Mouse (Mus musculus): ENCODE data around the gene Stub1. TPM values are rescaled to one million over a fixed set of nuclear protein-coding genes. Genes with fewer than 3 reads are reported as not detected.

Gene Stub1
- total RNA-seq, 1 experiment from 2014 or later = 84.7 TPM

DNA sequence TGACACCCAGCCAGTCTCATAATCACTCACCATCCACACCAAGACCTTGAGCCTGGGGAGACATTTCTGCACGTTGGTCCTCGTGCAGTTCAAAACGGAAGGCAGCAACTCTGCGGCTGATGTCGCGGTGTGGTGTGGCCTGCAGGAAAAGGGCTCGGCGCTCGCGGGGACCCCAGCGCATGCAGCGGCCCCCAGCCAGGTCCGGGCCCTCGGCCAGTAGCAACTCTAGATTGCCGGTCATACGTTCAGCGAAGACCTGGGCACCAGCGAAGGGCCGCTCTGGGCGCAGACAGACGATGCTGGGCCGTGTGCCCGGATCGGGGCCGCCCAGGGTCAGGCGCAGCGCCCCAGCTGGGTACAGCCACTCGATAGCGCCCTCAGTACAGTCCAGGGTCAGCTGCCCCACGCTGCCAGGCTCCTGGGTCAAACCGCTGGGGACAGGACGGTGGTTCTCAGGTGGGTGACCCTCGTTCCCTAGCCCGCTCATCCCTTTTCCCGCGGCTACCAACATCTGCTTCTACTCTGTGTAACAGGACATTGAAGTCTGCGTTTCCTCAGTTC is 36.9 kb downstream of the Stub1 start:
- ATAC-seq (replicated peaks; ENCODE audit: low read depth, poor library complexity, severe bottlenecking) = no peak

DNA sequence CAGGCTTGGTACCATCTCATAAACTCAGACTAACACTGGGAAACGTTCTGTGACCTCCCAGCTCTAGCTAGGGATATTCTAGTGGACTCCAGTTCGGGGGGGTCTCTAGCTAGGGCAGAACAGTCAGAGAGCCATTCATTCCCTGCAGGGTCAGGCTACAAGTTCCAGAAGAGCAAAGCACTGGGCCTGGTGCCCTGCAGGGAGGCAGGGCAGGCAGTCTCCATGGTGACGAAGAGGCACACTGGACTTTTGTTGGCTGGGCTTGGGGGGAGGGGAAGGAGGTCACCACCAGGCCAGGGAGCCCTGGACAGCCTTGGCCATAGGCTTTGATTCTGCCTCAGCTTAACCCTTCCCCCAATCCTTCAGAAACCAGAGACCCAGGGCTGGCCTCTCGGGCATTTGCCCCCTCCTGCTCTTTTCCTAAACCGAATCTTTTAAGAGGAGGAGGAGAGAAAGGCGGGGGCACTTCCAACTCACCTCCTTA is 37.6 kb downstream of the Stub1 start, which contains the start of gene AC134908.4:
Gene AC134908.4 (minus strand): TSS at position 51 of the 484 bp plus-strand sequence.
- no peak for ATAC-seq (replicated peaks; ENCODE audit: low read depth, poor library complexity, severe bottlenecking)

DNA sequence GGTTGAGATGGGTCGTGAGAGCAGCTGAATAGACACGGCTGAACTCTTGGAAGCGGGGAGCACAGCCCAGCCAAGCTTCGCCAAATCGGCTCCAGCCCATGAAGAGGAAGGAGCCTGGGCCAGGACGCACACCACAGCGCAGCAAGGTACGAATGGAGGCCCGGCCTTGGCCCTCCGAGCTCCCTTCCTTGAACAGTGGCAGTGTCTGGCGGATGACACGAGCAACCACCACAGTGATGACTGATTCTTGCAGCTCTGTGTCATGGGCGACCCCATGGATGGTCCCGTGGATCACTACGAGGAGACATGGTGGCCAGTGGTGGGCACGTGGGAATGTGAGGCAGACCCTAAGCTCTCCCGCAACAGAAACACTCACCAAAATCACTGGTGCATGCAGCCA is 38.2 kb downstream of the Stub1 start:
- ATAC-seq (replicated peaks; ENCODE audit: low read depth, poor library complexity, severe bottlenecking) = no peak

DNA sequence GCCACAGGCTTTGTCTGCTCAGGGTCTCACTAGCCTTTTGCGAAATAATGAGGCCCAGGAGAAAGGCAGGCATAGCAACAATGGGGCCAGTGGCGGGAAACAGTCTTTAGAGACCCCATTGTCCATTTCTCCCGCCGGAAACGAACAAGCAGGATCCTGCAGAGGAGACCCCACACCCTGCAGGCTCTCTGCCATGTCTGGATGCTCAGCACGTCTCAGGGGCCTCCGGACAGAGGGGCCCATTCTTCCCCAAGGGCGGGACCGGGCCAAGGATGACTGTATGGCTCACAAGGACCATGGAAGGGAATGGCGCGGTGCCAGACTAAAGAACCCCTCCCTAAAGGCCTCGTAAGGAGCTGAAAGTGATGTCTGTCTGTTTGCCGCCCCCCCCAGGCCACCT is 39.0 kb downstream of the Stub1 start:
- no peak for ATAC-seq (replicated peaks; ENCODE audit: low read depth, poor library complexity, severe bottlenecking)

DNA sequence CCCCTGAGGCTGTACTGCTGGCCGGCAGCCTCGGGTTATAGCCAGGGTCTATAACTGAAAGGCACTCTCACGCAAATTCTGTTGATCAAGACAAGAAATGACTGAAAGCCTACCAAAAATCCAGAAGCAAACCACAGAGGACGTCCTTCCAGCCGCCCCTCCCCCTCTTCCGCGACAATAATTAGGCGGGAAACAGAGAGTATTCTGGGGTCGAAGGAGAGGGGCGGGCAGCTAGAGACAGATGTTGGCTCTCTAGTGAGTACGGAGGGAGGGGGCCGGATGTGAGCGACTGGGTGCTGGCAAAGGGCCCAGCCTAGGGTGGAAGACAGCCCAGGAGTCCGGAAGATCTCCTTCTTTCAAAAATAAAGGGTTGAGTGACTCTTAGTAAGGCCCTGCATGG is 40.6 kb downstream of the Stub1 start, which contains the start of gene Fam173a:
Gene Fam173a (minus strand): TSS at position 287 of the 400 bp plus-strand sequence.
- ATAC-seq (replicated peaks; ENCODE audit: low read depth, poor library complexity, severe bottlenecking) = peak; percentile 62

DNA sequence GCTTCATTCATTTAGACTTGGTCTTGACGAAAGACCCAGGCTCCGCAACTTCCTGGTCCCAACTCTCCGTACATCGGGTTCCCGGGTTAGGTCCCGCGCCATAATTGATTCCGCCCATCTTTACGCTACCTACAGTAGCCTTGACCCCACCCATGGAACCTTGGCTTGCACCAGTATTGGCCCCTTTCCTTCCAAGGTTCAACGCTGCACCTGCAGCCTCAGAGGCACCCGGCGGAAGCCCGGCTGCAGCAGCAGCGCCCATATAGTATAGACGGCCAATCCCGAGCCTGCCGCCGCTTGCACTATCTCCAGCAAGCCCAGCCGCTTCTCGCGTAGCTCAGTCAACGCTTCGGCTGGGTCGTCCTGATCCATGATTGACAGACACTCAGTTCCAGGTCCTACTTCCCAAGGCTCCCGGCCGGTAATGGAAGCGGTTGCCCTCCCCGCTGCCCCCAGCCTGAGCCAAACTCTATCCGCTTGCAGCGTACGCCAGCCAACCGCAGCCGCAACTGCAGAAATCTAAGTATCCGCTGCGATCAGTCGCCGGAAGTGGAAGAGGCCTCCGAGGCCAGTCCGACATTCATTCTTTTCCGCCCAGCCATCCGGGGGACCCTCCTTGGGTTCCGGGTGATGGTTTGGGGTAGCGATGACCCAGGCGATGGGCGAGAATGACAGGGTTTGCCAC is 41.2 kb downstream of the Stub1 start:
- peak; percentile 69 for ATAC-seq (replicated peaks; ENCODE audit: low read depth, poor library complexity, severe bottlenecking)

DNA sequence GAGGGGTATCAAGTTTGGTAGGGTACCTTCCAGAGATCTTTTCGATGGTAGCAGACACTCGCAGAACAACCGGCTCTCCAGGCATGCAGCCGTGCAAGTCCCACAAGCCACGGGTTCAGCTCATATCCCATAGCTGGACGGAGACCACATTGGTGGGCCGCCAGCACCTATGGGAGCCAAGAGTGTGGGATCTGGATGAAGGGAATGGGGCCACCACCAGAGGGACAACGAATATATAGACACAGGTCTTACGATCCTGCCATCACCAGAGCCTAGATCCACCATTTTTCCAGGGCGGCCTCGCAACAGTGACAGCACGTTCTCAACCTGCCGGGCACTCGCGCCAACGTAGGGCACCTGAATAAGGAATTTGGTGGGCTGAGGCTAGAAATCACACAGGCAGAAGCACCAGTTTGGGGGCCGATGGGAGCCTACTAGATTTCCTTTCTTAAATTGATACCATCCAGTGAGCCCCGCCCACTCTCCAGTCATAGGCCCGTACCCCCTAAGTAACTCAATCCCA is 41.8 kb downstream of the Stub1 start:
- ATAC-seq (replicated peaks; ENCODE audit: low read depth, poor library complexity, severe bottlenecking) = no peak

DNA sequence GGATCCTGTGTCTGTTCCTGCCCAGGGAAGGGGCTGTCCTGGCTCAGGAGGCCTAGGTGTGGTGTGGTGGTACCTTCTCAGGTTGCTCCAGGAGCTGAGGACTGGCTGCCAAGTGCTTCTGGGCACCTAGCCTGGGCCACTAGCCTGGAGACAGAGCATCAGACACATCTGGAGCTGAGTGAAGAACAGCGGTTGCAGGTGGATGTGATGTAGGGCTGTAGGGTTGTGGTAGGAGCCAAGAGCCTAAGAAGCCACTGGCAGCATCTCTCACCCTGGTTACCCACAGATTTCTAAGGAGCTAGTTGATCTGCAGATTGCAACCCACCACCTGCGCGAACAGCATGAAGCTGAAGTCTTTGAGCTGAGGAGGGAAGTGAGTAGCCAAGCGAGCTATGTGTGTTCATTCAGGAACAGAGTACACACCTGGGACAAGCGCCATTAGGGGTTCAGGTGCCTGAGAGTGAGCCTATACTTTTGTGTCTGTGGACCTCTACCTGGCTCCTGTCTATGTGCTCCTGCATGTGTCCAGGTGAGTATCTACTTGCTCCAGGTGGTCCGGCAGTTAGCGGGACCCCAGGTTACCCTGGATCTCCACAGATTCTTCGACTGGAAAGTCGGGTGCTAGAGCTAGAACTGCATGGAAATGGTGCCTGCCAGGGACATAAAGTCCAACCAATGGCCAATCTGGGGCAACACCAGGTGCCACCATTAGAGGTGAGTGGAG is 46.3 kb downstream of the Stub1 start:
- no peak for ATAC-seq (replicated peaks; ENCODE audit: low read depth, poor library complexity, severe bottlenecking)

DNA sequence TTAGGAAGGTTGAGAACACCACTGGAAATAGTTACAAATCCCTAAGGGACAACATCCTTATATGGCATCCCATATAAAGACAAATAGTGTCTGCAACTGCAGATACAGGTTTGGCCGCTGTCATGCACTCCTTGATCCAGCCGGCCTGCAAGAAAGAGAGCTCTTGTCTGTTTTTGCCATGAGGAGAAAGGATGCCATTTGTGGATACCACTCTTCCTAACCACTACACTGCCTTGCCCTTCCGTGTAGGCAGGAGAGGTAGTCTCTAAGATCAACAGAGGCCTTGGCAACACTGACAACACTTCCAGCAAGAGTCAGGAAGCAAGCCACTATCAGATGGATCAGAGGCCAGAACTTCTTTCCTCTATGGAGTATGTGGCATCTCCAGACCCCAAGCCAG is 46.9 kb downstream of the Stub1 start, which contains the start of gene Ccdc78:
Gene Ccdc78 (plus strand): TSS at position 301 of the 400 bp plus-strand sequence.
- ATAC-seq (replicated peaks; ENCODE audit: low read depth, poor library complexity, severe bottlenecking) = no peak

DNA sequence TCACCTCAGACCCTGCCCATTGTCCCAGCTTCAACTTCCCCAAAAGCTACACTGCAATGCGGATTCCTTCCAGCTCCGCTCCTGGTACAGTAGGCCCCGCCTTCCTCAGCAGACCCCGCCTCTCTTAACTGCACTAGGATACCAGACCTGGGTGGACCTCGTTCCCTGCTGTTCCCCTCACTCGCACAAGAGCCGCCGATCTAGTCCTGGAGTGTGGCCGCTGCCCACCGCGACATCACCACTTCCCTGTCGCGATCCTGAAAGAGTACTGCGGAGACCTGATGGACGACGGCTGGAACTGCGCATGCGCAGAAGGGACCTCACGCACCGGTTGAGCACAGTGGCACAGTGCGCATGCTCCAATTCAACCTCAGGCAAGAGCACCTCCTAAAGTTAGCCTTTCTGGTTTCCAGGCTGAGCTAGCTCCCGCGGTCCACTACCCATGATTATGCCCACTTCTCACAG is 47.9 kb downstream of the Stub1 start, which contains the start of gene Haghl:
Gene Haghl (minus strand): TSS at position 393 of the 465 bp plus-strand sequence.
- peak; percentile 91 for ATAC-seq (replicated peaks; ENCODE audit: low read depth, poor library complexity, severe bottlenecking)

DNA sequence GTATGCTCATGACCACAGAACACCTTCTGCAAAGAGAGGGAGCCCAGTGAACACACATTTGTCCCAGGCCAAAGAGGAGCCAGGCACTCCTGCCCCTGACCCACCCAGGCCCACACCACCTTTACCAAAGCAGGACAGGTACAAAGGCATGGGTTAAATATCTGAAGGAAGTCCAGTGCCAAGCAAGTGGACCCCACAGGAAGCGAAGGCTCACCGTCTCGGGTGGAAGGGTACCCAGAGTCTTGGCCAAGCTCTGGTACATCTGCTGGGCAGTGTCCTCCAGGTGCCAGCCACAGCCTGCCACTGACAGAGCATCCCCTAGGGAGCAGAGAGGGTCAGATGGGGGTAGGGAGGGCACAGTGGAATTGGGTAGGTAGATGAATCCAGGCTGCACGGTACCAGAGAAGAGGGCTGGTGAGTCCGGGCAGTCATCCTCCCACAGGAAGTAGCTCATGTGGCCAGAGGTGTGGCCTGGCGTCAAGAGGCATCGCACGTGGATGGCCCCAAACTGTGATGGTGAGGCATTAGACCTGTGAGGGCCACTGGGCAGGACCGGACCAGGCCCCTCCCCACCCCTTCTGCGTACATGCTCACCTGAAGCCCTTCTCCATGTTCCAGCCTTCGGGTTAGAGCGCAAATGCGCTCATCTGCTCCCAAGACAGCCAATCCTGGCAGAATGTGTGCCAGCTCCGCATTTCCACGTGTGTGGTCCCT is 49.2 kb downstream of the Stub1 start:
- ATAC-seq (replicated peaks; ENCODE audit: low read depth, poor library complexity, severe bottlenecking) = no peak

DNA sequence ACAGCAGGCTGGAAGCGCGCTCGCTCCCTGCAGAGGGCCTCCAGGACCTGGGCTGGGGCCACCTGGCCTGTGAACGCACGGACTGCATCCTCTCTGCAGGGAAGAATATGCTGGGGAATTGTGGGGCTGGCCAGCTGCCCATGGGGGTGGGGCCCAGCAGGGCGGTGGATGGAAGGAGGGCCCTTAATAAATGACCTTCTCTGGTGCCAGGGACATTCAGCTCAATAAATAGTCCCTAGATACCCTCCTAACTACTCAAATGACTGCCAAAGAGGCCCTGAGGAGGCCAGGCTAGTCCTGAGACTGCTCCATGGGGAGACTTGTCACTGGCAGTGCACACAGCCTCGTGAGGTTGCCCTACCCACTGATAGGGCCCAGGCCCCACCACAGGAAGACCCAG is 50.1 kb downstream of the Stub1 start:
- no peak for ATAC-seq (replicated peaks; ENCODE audit: low read depth, poor library complexity, severe bottlenecking)

DNA sequence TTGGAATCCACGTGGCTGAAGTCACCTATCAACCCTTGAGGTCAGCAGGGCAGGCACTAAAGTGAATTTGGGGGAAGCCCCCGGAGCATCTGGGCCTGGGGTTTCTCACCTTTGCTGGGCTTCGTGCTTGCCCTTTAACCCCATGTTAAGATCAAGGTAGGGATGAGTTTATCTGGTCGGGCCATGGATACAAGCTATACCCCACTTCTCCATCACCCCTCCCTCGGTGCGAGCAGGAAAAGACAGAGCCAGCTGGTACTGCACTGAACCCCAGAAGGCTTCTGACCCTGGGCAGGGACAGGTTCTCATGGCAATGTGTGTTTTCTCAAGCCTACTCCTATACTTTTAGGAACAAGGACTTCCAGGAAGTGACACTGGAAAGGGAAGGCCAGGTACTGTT is 51.9 kb downstream of the Stub1 start:
- ATAC-seq (replicated peaks; ENCODE audit: low read depth, poor library complexity, severe bottlenecking) = no peak

Other genes with a start within 250 kb of the Stub1 start
- gene Gng13, start 116.2 kb downstream of the Stub1 start, total RNA-seq (2017) = not detected in 2 replicates
- 17.0 and 28.5 TPM in 2 replicates for gene Chtf18, start 106.0 kb downstream of the Stub1 start, total RNA-seq (2017)
- 3.0 and 3.9 TPM in 2 replicates for gene Rpusd1, start 105.7 kb downstream of the Stub1 start, total RNA-seq (2017)
- gene Mslnl, start 97.4 kb downstream of the Stub1 start, total RNA-seq (2017) = not detected in 2 replicates
- not detected in 2 replicates for gene Msln, start 79.0 kb downstream of the Stub1 start, total RNA-seq (2017)
- 8.7 and 32.7 TPM in 2 replicates for gene Narfl, start 59.6 kb downstream of the Stub1 start, total RNA-seq (2017)
- 13.6 and 28.4 TPM in 2 replicates for gene Haghl, start 47.7 kb downstream of the Stub1 start, total RNA-seq (2017)
- not detected in 2 replicates for gene Ccdc78, start 46.8 kb downstream of the Stub1 start, total RNA-seq (2017)
- 47.9 and 51.1 TPM in 2 replicates for gene Fam173a, start 40.5 kb downstream of the Stub1 start, total RNA-seq (2017)
- gene AC134908.4, start 37.7 kb downstream of the Stub1 start, total RNA-seq (2017) = 4.3 TPM in 1 of 2 replicates, not detected in the other
- gene Metrn, start 36.3 kb downstream of the Stub1 start, total RNA-seq (2017) = 26.7 and 27.8 TPM in 2 replicates
- 0.18 TPM in 1 of 2 replicates, not detected in the other for gene Fbxl16, start 24.3 kb downstream of the Stub1 start, total RNA-seq (2017)
- 10.2 and 21.0 TPM in 2 replicates for gene Wdr24, start 9.8 kb downstream of the Stub1 start, total RNA-seq (2017)
- gene Jmjd8, start 4.5 kb downstream of the Stub1 start, total RNA-seq (2017) = 15.4 and 21.7 TPM in 2 replicates
- gene Rhbdl1, start 3.9 kb upstream of the Stub1 start, total RNA-seq (2017) = 0.46 TPM in 1 of 2 replicates, not detected in the other
- not detected in 2 replicates for gene Gm20683, start 8.4 kb upstream of the Stub1 start, total RNA-seq (2017)
- 23.7 and 29.7 TPM in 2 replicates for gene Rhot2, start 11.4 kb upstream of the Stub1 start, total RNA-seq (2017)
- gene Wdr90, start 28.1 kb upstream of the Stub1 start, total RNA-seq (2017) = 18.6 and 23.8 TPM in 2 replicates
- gene Mcrip2, start 35.4 kb upstream of the Stub1 start, total RNA-seq (2017) = 22.3 and 24.0 TPM in 2 replicates
- 13.9 and 15.9 TPM in 2 replicates for gene Mettl26, start 41.7 kb upstream of the Stub1 start, total RNA-seq (2017)
- gene Wfikkn1, start 47.5 kb upstream of the Stub1 start, total RNA-seq (2017) = 0.78 and 1.0 TPM in 2 replicates
- 1.0 and 7.0 TPM in 2 replicates for gene Rab40c, start 86.3 kb upstream of the Stub1 start, total RNA-seq (2017)
- 50.4 and 62.4 TPM in 2 replicates for gene Pigq, start 111.5 kb upstream of the Stub1 start, total RNA-seq (2017)
- gene Nhlrc4, start 111.6 kb upstream of the Stub1 start, total RNA-seq (2017) = not detected in 2 replicates
- gene A930017K11Rik, start 119.2 kb upstream of the Stub1 start, total RNA-seq (2017) = not detected in 2 replicates
- 4.1 and 4.6 TPM in 2 replicates for gene Capn15, start 152.4 kb upstream of the Stub1 start, total RNA-seq (2017)
- 0.97 and 2.2 TPM in 2 replicates for gene Rab11fip3, start 236.2 kb upstream of the Stub1 start, total RNA-seq (2017)

Measured in common myeloid progenitor, adult 5-6 weeks (primary cell).